Mouse (Mus musculus): ENCODE measurements at regions not wholly inside any gene's neighbourhood (a gene's known extent, or its start where the extent isn't known, plus 50 kb on each side); places are given as distances from the start of the nearest gene placed in this dataset.

DNA sequence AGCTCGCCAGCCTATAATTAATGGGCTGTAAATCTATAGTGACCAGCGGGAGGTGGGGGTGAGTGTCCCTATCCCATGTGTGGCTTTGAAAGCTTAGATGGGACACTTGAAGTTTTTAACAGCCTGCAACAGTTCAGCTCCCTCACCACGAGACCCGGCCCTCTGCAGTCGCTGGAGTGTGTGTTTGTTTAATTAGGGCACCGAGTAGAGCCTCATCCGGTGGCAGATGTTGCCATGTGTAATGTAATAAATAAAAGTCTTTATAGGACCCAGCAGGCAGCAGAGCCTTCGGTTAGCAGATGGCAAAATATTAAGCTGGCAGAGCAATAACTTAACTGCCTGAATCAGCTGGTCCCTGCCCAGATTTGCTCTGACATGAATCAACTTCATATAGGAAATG is 177.1 kb downstream of the Nucb2 start:
- ATAC-seq (ENCODE audit: insufficient number of reproducible peaks, low FRiP score, low TSS enrichment, low read depth), result no peak
- no peak overlapping the region for H3K9ac ChIP-seq
- H3K4me2 ChIP-seq (replicated peaks), result no peak overlapping the region
- no peaks in the 10 kb centered on the region for H3K36me3 ChIP-seq
- no peak overlapping the region for H3K27ac ChIP-seq (replicated peaks)
- H3K4me1 ChIP-seq, result 0 out of 2 replicates have a peak, but pooled peaks cover 3% of the 10 kb centered on the region
- H3K27me3 ChIP-seq, result no peaks in the 10 kb centered on the region
- H3K4me3 ChIP-seq (replicated peaks), result no peak overlapping the region
- H3K9me3 ChIP-seq (replicated peaks), result no peaks in the 10 kb centered on the region
- 34% methylated on average over 8 of the region's 8 CpGs for WGBS

DNA sequence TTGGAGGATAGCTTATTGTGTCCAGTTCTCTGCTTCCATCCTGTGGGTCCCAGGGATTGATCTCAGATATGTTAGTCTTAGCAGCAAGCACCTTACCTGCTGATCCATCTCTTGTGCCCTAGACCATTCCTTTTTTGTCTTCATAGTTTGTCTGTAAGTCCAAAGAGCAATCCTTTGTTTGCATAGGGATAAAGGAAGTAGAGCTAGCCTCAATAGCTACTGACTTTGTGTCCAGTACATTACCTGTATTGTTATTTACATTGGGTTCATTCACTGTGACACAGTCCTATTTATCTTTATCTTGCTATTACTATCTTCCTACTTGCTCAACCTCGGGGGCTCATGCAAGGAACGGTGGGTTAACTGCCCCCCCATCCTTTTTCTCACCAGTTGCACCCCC is 196.2 kb downstream of the Nucb2 start:
- Histone ChIP-seq H3K27ac (replicated peaks) (no peak overlapping the region), H3K36me3 (no peaks in the 10 kb centered on the region), H3K4me3 (replicated peaks) (no peak overlapping the region), H3K4me2 (replicated peaks) (no peak overlapping the region), H3K4me1 (peaks cover 4% of the 10 kb centered on the region; the same call in 1 of the 2 replicates), H3K27me3 (0 out of 2 replicates have a peak, but pooled peaks cover 5% of the 10 kb centered on the region), H3K9me3 (replicated peaks) (0 out of 2 replicates have a peak, but pooled peaks cover under 1% of the 10 kb centered on the region), H3K9ac (no peak overlapping the region)
- ATAC-seq (ENCODE audit: insufficient number of reproducible peaks, low FRiP score, low TSS enrichment, low read depth), result no peak
- WGBS, result 83% methylated on average over 2 of the region's 2 CpGs

DNA sequence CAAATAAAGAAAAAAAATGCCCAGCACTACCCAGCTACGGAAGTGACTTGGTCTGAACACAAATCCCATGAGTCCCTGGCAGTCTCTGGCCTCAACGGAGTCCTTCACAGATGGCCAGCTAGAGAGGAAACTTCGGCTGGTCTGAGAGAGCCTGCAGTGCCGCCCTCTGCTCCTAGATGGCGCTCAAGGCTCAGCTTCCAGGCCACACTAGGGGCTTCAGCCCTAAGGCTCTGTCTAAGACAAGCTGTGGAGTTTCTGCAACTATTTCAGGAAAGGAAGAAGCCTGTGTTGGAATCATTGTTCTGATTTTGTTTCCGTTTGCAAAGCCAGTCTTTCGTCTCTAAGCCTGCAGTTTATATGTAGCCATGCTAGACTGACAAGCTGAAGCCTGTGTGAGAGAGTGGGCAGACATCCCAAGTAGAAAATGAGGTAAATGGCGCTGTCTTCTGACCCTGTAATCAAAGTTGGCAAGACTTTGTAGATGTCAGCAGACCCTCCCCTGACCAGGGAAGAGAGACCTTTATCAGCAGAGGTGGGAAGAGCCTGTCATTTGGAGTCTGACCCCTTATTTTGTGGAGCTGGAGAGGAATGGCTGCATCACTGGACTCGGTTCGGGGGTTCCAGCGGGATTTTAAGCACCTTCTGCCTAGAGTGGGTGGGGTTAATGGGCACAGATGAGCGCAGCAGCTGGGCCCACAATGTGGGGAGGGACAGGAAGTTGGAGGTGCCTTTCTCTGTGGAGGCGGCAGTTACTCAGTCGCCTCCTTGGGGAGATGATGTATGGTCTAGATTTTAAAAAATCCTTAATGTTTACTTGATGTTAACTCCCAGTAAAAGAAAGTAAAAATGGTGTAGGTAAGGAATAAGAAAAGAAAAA is 197.5 kb downstream of the Nucb2 start:
- Histone ChIP-seq H3K4me1 (peaks cover 4% of the 10 kb centered on the region; the same call in 1 of the 2 replicates), H3K4me2 (replicated peaks) (no peak overlapping the region), H3K9ac (no peak overlapping the region), H3K4me3 (replicated peaks) (no peak overlapping the region), H3K27me3 (0 out of 2 replicates have a peak, but pooled peaks cover 5% of the 10 kb centered on the region), H3K36me3 (no peaks in the 10 kb centered on the region), H3K27ac (replicated peaks) (peak overlapping the region; percentile 51; the same call in 1 of the 2 replicates), H3K9me3 (replicated peaks) (0 out of 2 replicates have a peak, but pooled peaks cover 2% of the 10 kb centered on the region)
- 34% methylated on average over 14 of the region's 14 CpGs for WGBS
- ATAC-seq (ENCODE audit: insufficient number of reproducible peaks, low FRiP score, low TSS enrichment, low read depth), result peak; percentile 51

DNA sequence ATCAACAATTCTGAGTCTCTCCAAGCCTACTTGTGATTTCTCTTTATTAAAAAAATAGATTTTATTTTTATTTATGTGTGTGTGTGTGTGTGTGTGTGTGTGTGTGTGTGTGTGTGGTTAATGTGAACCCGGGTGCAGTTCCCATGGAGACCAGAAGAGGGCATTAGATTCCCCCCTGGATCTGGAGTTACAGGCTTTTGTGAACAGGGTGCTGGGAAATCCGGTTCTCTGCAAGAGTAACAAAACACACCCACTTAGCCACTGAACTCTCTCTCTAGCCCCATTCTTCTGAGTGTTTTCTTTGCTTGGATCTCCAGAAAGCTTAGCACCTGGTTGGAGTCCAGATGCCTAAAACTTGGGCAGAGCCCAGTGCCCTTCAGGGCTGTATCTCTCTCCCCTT is 198.4 kb downstream of the Nucb2 start:
- Histone ChIP-seq H3K4me1 (peaks cover 4% of the 10 kb centered on the region; the same call in 1 of the 2 replicates), H3K4me2 (replicated peaks) (no peak overlapping the region), H3K27ac (replicated peaks) (no peak overlapping the region), H3K36me3 (no peaks in the 10 kb centered on the region), H3K9ac (no peak overlapping the region), H3K27me3 (0 out of 2 replicates have a peak, but pooled peaks cover 5% of the 10 kb centered on the region), H3K4me3 (replicated peaks) (no peak overlapping the region), H3K9me3 (replicated peaks) (0 out of 2 replicates have a peak, but pooled peaks cover 2% of the 10 kb centered on the region)
- 89% methylated on average over 2 of the region's 2 CpGs for WGBS
- ATAC-seq (ENCODE audit: insufficient number of reproducible peaks, low FRiP score, low TSS enrichment, low read depth), result no peak

DNA sequence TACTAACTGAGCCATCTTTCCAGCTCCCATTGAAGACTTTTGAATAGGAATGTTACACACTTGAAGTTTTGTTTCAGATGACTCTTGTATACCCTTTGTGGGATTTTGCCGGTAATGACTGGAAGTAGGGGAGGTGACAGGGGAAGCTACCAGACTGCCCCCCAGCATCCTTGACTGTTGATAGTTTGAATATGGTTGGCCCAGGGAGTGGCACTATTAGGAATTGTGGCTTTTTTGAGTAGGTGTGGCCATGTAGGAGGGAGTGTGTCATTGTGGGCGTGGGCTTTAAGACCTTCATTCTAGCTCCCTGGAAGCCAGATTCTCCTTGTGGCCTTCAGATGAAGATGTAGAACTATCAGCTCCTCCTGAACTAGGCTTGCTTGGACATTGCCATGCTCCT is 207.4 kb downstream of the Nucb2 start:
- no peak overlapping the region for H3K27ac ChIP-seq (replicated peaks)
- no peaks in the 10 kb centered on the region for H3K4me1 ChIP-seq
- no peaks in the 10 kb centered on the region for H3K36me3 ChIP-seq
- ATAC-seq (ENCODE audit: insufficient number of reproducible peaks, low FRiP score, low TSS enrichment, low read depth), result no peak
- H3K4me3 ChIP-seq (replicated peaks), result no peak overlapping the region
- H3K27me3 ChIP-seq, result no peaks in the 10 kb centered on the region
- WGBS, result 84% methylated on average over 2 of the region's 2 CpGs
- no peak overlapping the region for H3K9ac ChIP-seq
- no peak overlapping the region for H3K4me2 ChIP-seq (replicated peaks)
- no peaks in the 10 kb centered on the region for H3K9me3 ChIP-seq (replicated peaks)

DNA sequence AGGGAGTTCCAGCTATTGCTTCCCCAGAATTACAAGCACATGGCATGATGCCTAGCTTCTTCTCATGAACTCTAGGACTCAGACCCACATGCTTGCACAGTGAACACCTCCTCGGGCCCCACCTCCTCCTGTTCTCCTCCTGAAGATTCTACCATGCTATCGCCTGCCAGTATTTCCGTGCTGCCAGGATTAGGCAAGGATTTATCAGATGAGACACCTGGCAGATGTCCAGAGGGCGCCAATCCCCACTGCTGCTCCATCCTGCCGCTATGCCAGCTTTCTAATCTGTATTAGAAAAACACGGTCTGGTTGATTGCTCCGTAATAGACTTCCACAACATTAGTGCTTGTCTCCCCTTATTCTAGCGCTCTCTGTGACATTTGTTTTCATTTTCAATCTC is 209.0 kb downstream of the Nucb2 start:
- no peak overlapping the region for H3K4me3 ChIP-seq (replicated peaks)
- H3K9me3 ChIP-seq (replicated peaks), result no peaks in the 10 kb centered on the region
- H3K27me3 ChIP-seq, result no peaks in the 10 kb centered on the region
- H3K36me3 ChIP-seq, result no peaks in the 10 kb centered on the region
- H3K9ac ChIP-seq, result no peak overlapping the region
- no peak for ATAC-seq (ENCODE audit: insufficient number of reproducible peaks, low FRiP score, low TSS enrichment, low read depth)
- 52% methylated on average over 8 of the region's 8 CpGs for WGBS
- no peaks in the 10 kb centered on the region for H3K4me1 ChIP-seq
- no peak overlapping the region for H3K4me2 ChIP-seq (replicated peaks)
- no peak overlapping the region for H3K27ac ChIP-seq (replicated peaks)

DNA sequence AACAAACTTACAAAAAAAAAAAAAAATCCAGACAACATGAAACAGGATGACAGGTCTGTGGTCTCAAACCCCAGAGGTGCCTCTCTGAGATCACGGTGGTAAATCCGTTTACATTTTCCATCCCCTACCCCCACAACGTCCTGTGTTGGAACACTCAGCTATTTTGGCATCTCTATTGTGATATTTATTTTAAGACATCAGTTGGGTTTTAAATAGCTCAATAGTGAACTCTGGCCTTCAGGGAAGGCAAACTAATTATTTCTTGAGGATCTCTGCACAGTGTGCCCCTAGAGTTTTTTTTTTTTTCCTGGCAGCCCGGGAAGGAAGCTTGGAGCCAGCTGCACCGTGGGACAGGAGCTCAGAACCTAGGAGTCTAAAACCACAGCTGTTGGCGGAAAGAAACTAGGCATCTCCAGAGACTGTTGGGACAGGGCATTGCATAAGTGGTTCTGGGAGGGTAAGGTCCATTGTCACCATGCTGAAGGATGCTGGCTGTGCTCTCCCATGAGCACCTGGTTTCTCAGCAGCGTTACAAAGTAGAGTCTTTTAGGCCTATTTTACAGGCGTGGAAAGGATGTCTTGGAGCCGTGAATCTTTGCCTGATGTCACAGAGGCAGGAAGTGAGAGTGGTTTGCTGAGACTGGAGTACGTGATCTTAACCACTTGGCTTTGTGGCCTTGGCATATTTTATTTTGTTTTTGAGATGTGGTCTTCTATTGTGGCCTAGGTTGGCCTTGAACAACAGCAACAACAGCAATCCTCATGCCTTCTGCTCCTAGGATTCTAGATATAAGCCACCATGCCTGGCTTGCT is 211.3 kb downstream of the Nucb2 start:
- H3K9me3 ChIP-seq (replicated peaks), result no peaks in the 10 kb centered on the region
- no peak for ATAC-seq (ENCODE audit: insufficient number of reproducible peaks, low FRiP score, low TSS enrichment, low read depth)
- H3K27ac ChIP-seq (replicated peaks), result no peak overlapping the region
- no peaks in the 10 kb centered on the region for H3K27me3 ChIP-seq
- H3K9ac ChIP-seq, result no peak overlapping the region
- H3K4me2 ChIP-seq (replicated peaks), result no peak overlapping the region
- whole genome bisulfite sequencing, result 49% methylated on average over 10 of the region's 10 CpGs
- no peak overlapping the region for H3K4me3 ChIP-seq (replicated peaks)
- no peaks in the 10 kb centered on the region for H3K36me3 ChIP-seq
- H3K4me1 ChIP-seq, result no peaks in the 10 kb centered on the region

DNA sequence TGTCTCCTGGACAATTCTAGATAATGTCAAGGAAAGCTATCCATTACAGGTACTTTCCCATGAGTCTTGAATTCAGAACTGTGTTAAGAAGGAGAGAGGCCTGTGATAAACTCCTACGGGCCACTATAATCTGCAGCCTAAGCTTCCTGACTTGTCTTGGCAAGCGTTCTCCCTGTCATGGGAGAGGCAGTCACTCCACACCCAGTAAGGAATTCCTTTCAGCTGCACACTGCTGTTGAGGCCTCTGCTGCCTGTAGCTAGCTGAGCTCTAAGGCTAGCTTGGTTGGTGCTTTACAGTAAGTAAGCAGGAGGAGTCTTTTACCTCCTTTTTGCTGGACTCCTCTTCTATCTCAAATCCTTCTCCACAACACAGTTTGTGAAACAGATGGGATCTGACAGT is 224.2 kb downstream of the Nucb2 start:
- WGBS, result 13% methylated on average over 2 of the region's 2 CpGs
- Histone ChIP-seq H3K4me1 (peaks cover 9% of the 10 kb centered on the region; the same call in 1 of the 2 replicates), H3K9me3 (replicated peaks) (no peaks in the 10 kb centered on the region), H3K9ac (no peak overlapping the region), H3K4me3 (replicated peaks) (no peak overlapping the region), H3K4me2 (replicated peaks) (no peak overlapping the region), H3K36me3 (no peaks in the 10 kb centered on the region), H3K27ac (replicated peaks) (no peak overlapping the region), H3K27me3 (no peaks in the 10 kb centered on the region)
- peak; percentile 67; the same call in 1 of the 2 replicates for ATAC-seq (ENCODE audit: insufficient number of reproducible peaks, low FRiP score, low TSS enrichment, low read depth)

DNA sequence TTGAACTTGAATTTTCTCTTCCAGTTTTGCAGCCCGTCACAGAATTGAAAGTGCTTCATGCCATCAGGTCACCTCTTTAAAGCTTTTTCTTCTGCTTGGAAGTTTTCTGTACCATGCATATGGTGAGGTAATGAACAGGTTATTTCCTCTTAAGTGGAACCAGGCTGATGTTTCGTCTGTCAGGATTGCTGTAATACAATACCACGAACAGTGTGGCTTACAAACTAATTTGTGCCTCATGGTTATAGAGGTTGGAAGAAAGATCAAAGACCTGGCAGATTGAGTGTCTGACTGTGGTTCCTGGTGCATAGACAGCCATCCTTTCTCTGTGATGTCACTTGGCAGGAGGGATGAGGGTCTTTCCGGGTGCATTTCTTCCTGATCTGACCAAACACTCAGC is 225.6 kb downstream of the Nucb2 start:
- no peak overlapping the region for H3K4me2 ChIP-seq (replicated peaks)
- H3K4me3 ChIP-seq (replicated peaks), result no peak overlapping the region
- H3K9me3 ChIP-seq (replicated peaks), result no peaks in the 10 kb centered on the region
- H3K9ac ChIP-seq, result no peak overlapping the region
- no peak for ATAC-seq (ENCODE audit: insufficient number of reproducible peaks, low FRiP score, low TSS enrichment, low read depth)
- H3K27me3 ChIP-seq, result no peaks in the 10 kb centered on the region
- no peaks in the 10 kb centered on the region for H3K36me3 ChIP-seq
- WGBS, result 19% methylated on average over 4 of the region's 4 CpGs
- H3K4me1 ChIP-seq, result peaks cover 9% of the 10 kb centered on the region; the same call in 1 of the 2 replicates
- H3K27ac ChIP-seq (replicated peaks), result no peak overlapping the region

DNA sequence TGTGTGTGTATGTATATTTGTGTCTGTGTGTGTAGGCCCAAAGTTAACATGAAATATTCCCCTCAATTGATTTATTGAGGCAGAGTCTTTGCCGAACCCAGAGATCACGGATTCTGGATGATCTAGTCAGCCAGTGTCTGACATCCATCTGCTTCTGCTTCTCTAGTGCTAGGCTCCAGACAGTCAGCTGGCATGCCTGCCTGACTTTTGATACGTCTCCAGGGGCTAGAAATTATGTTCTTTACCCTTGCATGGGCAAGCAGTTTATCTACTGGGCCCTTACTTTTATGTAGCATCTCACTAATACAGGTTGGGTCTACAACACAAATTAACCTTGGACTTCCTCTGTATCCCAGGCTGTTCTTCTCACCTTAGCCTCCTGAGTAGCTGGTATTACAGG is 231.5 kb downstream of the Nucb2 start:
- H3K4me3 ChIP-seq (replicated peaks), result no peak overlapping the region
- H3K9ac ChIP-seq, result no peak overlapping the region
- no peak for ATAC-seq (ENCODE audit: insufficient number of reproducible peaks, low FRiP score, low TSS enrichment, low read depth)
- H3K36me3 ChIP-seq, result no peaks in the 10 kb centered on the region
- no peak overlapping the region for H3K4me2 ChIP-seq (replicated peaks)
- no peaks in the 10 kb centered on the region for H3K4me1 ChIP-seq
- H3K9me3 ChIP-seq (replicated peaks), result no peaks in the 10 kb centered on the region
- WGBS, result 45% methylated on average over 3 of the region's 3 CpGs
- H3K27ac ChIP-seq (replicated peaks), result no peak overlapping the region
- H3K27me3 ChIP-seq, result no peaks in the 10 kb centered on the region

DNA sequence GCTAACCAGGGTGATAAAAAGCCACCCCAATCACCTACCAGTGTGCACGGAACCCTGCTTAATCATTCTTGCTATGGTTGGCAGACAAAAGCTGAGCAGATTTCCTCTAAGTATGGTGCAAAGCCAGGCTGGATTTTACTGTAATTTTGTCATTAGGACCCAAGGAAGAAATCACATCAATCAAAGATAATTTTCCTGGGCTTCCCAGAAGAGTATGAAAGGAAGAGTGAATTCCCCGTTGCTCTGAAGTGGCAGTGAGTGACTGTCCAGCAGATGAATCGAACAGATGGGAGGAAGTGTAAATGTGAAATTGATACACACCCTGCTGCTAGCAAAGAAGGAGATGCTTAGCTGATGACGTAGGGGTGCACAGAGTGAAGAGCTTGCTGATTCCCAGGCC is 232.2 kb downstream of the Nucb2 start:
- H3K4me2 ChIP-seq (replicated peaks), result no peak overlapping the region
- H3K4me3 ChIP-seq (replicated peaks), result no peak overlapping the region
- no peaks in the 10 kb centered on the region for H3K9me3 ChIP-seq (replicated peaks)
- no peak overlapping the region for H3K27ac ChIP-seq (replicated peaks)
- H3K36me3 ChIP-seq, result no peaks in the 10 kb centered on the region
- no peak for ATAC-seq (ENCODE audit: insufficient number of reproducible peaks, low FRiP score, low TSS enrichment, low read depth)
- H3K9ac ChIP-seq, result no peak overlapping the region
- WGBS, result 45% methylated on average over 4 of the region's 4 CpGs
- H3K4me1 ChIP-seq, result no peaks in the 10 kb centered on the region
- no peaks in the 10 kb centered on the region for H3K27me3 ChIP-seq

All from embryonic facial prominence, embryonic 15.5 days (tissue).